Mouse (Mus musculus): ENCODE data around the gene Idi1. TPM values are rescaled to one million over a fixed set of nuclear protein-coding genes. Genes with fewer than 3 reads are reported as not detected.

Gene Idi1
- 274 TPM for polyA plus RNA-seq (2014; fragmentation: Illumina TruSeq; extraction: RNeasy Lipid Tissue Mini Kit (QIAGEN cat#74804); ENCODE audit: low read depth, low replicate concordance)

GRCm38 (mm10) chr13:8885445-8886184 lies at the start of gene Idi1:
Gene Idi1 (plus strand): TSS chr13:8885501.

GRCm38 (mm10) chr13:8871314-8871962 lies 13.9 kb upstream of the Idi1 start, which contains the start of gene Wdr37:
Gene Wdr37 (minus strand): TSS chr13:8871909.

Other genes with a start within 250 kb of the Idi1 start
- gene Wdr37, start 13.6 kb upstream of the Idi1 start, polyA plus RNA-seq (2014; fragmentation: Illumina TruSeq; extraction: RNeasy Lipid Tissue Mini Kit (QIAGEN cat#74804); ENCODE audit: low read depth, low replicate concordance), result 55.3 TPM
- gene Gm9745, start 62.7 kb downstream of the Idi1 start, polyA plus RNA-seq (2014; fragmentation: Illumina TruSeq; extraction: RNeasy Lipid Tissue Mini Kit (QIAGEN cat#74804); ENCODE audit: low read depth, low replicate concordance), result not detected
- not detected for gene Idi2, start 67.4 kb downstream of the Idi1 start, polyA plus RNA-seq (2014; fragmentation: Illumina TruSeq; extraction: RNeasy Lipid Tissue Mini Kit (QIAGEN cat#74804); ENCODE audit: low read depth, low replicate concordance)
- gene Gtpbp4, start 110.6 kb downstream of the Idi1 start, polyA plus RNA-seq (2014; fragmentation: Illumina TruSeq; extraction: RNeasy Lipid Tissue Mini Kit (QIAGEN cat#74804); ENCODE audit: low read depth, low replicate concordance), result 122 TPM
- 83.5 TPM for gene Larp4b, start 208.4 kb downstream of the Idi1 start, polyA plus RNA-seq (2014; fragmentation: Illumina TruSeq; extraction: RNeasy Lipid Tissue Mini Kit (QIAGEN cat#74804); ENCODE audit: low read depth, low replicate concordance)